Mouse (Mus musculus) duodenum, adult 2 months (tissue): ENCODE results near the gene Cdk14. TPM values are rescaled to one million over a fixed set of nuclear protein-coding genes. Genes with fewer than 3 reads are reported as not detected.

ENCODE experiments used
- polyA plus RNA-seq: library from polyadenylated mRNA; depleted of rRNA; stranded (reverse); fragments of >200 nt; gene quantifications from 2 replicates; pipeline ENCODE4 v1.2.3, GENCODE M21; 2012; ENCODE audit warnings: low replicate concordance; rRNA removed

The Cdk14 gene
- 0.19 and 0.36 TPM in 2 replicates for polyA plus RNA-seq

GRCm38 (mm10) chr5:5419992-5420455 lies at the start of gene Cdk14:
Cdk14 (minus strand) TSS chr5:5420312.

GRCm38 (mm10) chr5:4757902-4758301 lies 662.2 kb downstream of the Cdk14 start, which contains the start of gene Fzd1:
Fzd1 (minus strand) TSS chr5:4758035.

Other genes starting within 250 kb of the Cdk14 start
- not detected in 2 replicates for gene 1700015F17Rik, start 58.8 kb upstream of the Cdk14 start, polyA plus RNA-seq
- gene Cldn12, start 94.6 kb upstream of the Cdk14 start, polyA plus RNA-seq, result 10.1 and 14.1 TPM in 2 replicates
- 0.12 and 0.90 TPM in 2 replicates for gene Gtpbp10, start 139.2 kb upstream of the Cdk14 start, polyA plus RNA-seq
- gene Gm8773, start 153.5 kb upstream of the Cdk14 start, polyA plus RNA-seq, result 0.37 TPM in 1 of 2 replicates, not detected in the other
- gene Cfap69, start 243.9 kb upstream of the Cdk14 start, polyA plus RNA-seq, result 0.26 and 0.64 TPM in 2 replicates